Mouse (Mus musculus) heart, adult 18-20 months (tissue): Measurements from ENCODE around the gene A830018L16Rik. TPM values are rescaled to one million over a fixed set of nuclear protein-coding genes. Genes with fewer than 3 reads are reported as not detected.
"Not testable (repeated sequence)": the region's sequence is repeated elsewhere in the genome, so short reads cannot be mapped to it uniquely, and the experiment has no call there.

Experiments
- DNase-seq, 2 experiments: peaks; one replicate each; pipeline ENCODE4 v3.0.0; 2021 to 2022; ENCODE audit warnings: mixed read lengths in 1 of 2
- total RNA-seq, 2 experiments: library from RNA; stranded (reverse); gene quantifications; 2 replicates each; pipeline ENCODE4 v1.2.3; 2021

Gene A830018L16Rik
- total RNA-seq, 2 experiments from 2014 or later, result 0.31 TPM; not detected in 1

DNA sequence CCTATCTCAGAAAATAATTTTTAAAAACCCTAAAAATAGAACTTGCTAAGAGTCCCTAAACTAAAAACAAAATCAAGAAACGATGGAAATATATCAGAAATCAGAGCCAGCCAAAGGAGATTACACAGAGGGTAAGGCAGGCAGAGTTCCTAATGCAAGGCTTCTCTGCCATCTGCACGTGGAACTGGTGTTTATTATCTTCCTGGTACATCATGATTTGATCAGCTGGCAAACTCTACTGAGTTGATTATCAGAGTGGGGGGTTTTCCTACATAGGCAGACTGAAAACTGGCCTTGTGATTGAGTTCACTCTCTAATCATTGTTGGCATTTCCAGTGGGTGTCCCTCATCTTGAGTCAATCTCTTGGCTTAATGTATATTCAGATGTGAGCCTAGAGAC lies 583.7 kb downstream of the A830018L16Rik start:
- DNase-seq, result no peak

DNA sequence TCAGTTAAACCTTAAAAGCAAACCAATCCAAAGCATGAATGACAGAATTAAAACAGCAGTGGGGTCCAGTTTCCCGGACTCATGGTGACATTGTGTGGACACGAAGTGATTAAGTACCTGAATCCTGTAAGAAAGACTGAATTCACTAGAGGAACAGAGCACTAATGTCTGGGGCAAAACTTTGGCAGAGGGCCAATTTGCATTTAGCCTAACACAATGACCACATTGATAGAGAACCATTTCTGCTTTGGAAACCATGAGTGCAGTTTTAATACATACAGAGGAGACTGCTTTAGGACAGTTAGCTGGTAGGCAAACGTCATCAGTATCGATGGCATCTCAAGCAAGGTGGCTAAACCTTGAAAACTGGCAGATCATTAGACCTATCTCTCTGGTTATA lies 586.7 kb downstream of the A830018L16Rik start:
- no peak for DNase-seq

DNA sequence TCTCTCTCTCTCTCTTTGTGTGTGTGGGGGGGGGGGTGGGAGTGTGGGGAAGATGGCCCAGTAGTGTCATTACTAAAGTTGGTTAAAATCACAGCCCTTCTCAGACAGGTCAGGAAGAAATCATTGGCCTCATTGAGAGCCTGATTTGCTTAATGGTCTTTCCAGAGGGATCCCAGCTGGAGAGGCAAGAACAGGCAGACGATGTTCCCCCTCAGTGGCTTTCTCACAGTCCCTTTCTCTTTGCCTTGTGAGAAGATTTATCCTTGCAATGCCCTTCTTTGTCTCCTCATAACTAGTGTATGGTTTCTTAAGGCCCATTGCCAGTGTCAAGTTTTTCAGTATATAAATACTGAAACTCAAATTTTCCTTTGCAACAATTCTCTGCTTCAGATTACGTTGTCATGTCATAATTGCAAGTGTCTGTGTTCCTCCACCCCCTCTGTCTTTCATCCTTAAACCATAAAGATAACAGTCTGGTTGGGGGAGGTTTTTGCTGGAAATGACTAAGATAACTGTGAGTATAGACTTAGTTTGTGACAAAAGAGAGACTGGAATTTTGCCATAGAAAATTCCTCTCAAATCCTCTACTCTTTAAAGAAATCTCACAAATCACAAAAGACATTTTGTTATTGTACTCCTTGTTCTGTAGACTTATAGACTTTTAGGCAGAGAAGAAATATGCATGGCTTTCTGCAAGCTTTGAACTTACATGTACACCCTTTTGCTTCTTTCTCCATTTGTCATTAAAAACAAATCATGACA lies 595.1 kb downstream of the A830018L16Rik start:
- no peak for DNase-seq

DNA sequence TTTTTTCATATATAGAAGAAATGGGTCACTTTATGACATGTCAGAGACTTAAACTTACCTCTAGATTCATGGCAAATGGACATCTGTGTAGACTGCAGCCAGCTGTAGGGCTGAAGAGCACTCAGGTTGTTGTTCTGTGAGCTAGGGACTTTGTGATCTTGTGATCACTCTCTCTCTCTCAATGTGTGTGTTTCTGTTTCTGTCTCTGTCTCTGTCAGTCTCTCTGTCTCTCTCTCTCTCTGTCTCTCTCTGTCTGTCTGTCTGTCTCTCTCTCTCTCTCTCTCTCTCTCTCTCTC lies 595.6 kb downstream of the A830018L16Rik start:
- no peak for DNase-seq

DNA sequence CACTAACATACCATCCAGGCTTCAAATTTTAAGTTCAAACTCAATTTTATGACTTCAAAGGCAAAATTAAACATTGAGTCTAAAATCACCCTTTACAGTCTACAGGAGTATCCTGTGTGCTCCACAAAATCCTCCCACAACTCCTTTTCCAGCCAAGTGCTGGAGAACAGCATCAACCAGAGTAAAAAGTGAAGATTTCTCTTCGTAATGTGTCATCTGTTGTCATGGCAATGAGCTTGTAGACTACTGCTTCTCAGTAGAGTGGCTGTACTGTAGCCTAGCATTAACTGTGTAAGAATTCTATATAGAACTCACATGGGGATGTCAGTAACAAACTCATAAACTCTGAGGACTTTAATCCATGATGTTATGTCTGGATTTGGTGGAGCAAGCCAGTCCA lies 596.7 kb downstream of the A830018L16Rik start:
- no peak for DNase-seq

DNA sequence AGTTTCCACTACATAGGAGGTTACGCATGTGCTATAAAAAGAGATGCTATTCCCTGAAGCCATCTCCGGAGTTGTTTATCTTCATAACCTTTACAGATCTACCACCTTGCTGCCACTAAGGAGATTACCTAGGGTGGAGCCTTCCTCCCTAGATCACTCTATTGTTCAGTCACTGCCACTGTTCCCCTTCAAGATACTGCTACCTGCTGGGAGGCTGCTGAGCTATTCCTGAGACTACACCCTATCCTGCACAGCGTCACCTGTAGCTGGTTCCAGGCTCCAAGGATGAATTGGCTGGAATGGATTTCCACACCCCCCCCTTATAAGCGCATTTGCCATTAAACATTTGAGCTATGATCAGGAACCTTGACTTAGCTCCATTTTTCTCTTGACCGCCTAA lies 606.7 kb downstream of the A830018L16Rik start:
- not testable (repeated sequence) for DNase-seq
